Mouse (Mus musculus) testis, postnatal 10 days (tissue): Measurements from ENCODE around the gene Rab11fip3.

Experiments
- DNase-seq: peaks from one replicate; pipeline ENCODE4 v3.0.0; 2021; ENCODE audit warnings: low spot score

Gene Rab11fip3

DNA sequence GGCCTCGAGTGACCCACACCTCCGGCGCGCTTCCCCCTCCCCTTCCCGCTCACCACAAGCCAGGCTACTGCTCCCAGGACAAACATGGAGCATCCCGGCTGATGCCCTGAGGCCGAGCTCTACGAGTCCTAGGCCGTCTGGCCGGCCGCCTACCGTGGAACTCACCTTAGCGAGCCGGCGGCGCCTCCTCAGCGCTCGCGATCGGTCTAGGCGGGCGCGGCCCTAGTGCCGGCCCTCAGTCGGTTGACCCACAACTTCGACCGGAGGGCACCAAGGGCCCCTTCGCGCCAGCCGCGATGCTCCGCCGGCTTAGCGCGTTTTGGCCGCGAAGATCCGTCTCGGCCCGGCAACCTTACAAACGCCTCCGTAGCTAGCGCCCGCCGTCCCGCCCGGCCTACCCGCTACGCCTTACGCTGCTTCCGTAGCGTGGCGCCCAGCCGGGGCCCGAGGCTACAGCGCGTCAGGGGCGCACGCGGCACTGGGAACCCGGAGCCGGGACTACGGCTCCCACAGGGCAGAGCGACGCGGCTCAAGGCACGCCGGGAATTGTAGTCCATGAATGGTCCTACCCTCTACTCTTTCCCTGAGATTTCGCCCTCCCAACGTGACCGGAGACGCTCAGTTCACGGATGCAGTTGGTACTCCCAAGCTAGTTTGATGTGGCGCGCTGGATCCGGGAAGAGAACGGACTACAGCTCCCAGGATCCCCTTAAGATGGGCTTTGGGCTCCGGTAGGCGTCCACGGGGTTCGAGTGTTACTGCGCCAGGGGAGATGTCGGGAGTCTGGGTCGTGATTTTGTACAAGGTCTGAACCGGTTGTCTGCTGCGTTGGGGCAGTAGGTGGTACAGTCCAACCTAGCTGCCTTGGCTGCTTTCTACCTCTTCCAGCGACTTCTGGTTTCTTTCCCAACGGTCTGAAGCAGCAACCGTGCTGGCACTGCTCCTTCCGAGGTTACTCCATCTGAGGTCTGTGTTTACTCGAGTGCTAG, 83.8 kb downstream of the Rab11fip3 start, which contains the start of gene Capn15:
Gene Capn15, minus strand, starts transcription at position 491 of the 989 bp plus-strand sequence.
- DNase-seq: peak; percentile 92

DNA sequence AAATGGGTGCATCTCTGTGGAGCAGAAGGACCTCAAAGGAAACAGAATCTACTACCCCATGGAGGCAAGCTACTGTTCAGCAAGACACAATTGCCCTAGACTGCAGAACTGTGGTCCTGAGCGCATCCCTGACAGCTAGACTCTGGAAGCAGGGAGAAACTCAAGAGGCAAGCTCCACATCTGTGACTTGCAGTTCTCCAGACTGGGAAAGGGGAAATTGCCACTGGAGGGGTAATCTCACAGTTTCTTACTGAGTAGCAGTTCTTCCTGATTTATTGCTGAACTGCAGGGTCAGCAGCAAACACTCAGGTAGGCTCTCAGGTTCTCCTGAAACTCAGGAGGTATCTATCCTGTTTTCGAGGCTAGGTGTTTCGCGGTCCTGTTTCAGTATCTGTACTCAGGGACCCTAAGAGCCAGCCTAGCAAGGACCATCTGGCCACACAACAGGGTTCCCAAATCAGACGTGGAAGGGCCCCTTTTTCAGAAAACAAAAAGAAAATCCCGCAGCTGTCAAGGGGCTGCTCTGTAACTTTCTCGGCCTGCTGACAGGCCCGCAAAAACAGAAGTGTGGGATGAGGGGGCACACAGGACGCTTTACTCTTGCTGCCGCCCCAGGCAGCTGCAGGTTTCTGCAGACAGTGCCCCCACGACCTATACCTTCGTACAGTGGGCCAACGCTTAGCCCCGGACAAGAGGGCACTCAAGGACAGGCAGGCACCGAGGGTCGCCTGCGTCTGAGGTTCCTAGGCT, 84.6 kb downstream of the Rab11fip3 start:
- no peak for DNase-seq

DNA sequence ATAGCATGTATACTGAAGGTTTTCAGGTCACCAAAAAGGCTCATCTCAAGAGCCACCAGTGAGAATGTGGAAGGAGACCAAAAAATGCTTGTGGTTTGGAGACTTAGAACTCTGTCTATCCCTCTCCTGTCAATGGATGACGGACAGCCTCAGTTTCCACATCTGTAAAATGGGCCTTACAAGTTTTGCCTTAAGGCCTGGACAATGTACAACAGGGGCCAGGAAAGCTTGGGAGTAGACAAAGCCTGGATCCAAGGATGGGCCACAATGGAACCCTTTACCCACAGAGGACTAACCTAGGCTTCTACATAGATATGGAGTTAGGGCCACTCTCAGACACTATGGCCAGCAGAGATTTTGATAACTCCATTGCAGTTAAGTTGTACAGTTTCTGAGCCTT, 85.3 kb downstream of the Rab11fip3 start:
- DNase-seq: no peak

DNA sequence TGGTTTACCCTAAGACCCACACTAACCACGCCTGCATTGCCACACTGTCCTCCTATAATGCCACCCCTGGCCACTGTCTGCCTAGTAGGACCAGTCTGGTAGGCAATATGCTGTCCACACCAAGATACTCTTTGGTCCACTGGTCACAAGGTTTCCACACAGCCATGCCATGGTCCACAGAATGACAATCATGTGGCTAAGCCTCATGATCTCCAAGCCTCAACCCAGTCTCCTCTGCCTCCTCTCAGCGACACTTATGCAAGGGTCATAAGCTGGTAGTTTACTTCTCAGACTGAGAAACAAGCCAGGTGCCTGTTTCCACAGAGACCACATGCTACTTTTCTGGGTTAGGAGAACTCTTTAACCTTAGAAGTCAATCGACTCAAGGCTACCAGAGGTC, 86.4 kb downstream of the Rab11fip3 start:
- no peak for DNase-seq

DNA sequence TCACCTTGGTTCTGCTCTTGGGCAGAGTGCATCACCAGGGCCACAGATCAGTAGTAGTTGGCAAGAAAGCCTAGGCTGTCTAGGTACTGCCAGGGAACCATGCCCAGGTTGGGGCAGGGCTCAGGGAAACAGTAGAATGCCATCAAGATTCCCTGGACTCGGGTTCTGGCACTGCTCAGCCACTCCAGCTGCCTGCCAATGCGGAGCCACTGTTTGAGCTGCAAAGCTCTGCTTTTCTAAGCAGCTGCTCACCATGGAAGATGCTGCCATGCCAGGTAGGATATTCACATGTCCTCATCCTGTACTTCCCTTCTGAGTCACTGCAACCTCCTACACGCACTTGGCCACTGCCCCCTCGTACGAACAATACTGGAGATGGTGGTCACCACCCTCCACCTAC, 88.5 kb downstream of the Rab11fip3 start:
- DNase-seq: no peak

DNA sequence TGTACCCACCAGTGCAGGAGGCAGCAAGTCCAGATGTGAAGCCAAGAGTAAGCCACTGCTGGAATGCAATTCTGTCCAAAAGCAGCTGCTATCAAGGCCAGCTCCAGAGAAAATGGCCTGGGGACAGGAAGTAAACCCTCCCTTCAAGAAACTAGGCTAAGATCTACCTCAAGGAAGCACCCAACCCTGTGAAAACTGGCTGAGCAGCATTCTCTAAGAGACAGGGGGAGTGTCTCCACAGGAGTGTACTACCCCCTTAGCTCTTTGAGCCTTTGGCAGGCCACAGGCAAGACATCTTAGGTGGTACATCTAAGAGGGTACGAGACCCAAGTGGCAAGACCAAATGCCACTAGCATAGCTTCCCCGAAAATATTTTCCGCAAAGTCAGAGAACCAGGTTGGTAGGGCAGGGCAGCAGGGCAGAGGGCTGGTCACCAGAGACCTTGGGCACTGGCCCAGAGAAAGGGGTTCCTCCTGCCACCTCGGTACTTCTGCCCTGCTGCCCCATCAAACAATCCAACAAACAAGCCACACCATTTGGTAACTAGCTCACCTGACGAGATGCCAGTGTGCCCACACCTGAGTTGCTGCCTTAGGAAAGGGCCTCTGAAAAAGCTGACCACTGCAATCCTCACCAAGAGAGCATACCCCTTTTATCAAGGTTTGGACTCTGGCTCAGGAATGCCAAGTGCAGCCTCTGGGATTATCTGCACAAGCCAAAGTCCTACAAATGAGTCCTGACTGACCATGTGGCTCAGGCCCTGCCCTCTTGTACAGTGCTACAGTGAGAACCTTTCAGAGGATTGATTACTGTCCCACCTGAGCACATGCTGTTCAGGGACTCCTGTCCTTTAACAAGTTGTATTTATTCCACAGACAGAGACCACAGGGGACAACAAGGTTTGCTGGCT, 89.3 kb downstream of the Rab11fip3 start:
- DNase-seq: no peak

DNA sequence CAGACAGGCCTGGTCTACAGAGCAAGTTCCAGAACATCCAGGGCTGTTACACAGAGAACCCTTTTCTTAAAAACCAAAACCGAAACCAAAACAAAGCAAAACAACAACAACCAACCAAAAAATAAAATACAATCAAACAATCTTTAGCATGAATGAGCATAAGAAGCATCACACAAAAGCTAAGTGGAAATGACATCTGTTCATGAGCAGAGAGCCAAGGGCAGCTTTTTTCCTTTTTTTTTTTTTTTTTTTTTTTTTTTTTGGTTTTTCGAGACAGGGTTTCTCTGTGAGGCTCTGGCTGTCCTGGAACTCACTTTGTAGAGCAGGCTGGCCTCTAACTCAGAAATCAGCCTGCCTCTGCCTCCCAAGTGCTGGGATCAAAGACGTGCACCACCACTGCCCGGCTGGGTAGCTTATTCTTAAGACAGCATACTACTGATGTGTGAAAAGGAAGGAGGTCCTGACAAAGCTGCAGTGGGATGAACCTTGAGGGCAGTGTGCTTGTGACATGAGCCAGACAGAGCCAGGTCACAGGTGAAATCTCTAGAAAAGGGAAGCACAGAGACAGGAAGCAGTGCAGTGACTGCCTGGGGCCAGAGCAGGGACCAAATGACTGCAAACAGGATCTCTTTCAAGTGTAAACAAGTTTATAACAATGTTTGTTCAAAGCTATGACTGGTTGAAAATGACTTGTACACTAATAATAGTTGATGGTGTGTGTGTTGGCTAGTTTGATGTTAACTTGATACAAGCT, 98.2 kb downstream of the Rab11fip3 start:
- DNase-seq: no peak

DNA sequence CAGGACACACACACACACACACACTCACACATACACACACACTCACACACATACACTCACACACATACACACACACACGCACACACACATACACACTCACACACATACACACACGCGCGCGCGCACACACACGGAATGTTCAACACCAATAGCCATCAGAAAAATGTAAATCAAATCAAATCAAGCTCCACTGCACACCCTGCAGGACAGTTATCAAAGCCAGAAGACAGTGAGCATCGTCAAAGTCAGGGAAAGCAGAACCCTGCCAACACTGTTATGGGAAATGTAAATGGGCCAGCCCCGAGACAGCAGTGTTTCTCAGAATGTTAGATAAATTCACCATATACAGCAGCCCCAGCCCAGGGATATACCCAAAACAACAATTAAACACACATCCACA, 98.9 kb downstream of the Rab11fip3 start:
- DNase-seq: no peak

DNA sequence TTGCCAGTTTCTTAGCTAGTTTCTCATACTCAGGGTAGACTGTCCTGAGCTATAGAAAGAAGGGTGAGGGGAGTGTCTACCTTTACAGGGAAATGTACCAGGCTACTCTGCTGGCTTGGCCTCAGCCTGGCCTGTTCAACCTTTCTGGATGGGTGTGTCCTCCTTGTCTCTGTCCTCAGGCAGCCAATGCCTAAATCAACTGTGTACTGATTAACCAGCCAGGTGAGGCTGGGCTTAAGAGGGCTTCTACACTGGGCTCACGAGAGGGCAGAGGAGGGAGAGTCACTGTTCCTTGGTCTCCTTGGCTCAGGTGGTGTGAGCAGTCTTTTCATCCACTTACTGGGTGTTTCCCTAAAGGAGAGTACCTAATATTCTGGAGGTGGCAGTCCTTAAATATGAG, 101.2 kb downstream of the Rab11fip3 start:
- DNase-seq: no peak

DNA sequence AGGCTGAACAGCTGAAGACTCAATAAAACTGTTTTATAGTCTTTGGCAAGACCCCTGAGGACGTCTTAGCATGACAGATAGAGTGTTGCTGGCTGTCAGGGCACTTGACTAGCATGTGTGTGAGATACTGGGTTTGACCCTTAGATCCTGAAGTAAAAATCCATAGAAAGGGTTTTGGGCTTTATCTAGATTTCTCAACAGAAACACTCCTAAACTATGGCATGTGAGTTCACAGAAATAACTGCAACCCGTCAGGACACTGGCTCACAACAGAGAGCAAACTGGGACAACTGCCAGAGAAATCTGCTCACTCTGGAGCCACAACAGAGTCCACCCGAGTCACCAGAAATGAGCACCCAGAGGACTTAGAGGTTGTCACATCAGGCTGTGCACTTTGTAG, 101.7 kb downstream of the Rab11fip3 start:
- no peak for DNase-seq

DNA sequence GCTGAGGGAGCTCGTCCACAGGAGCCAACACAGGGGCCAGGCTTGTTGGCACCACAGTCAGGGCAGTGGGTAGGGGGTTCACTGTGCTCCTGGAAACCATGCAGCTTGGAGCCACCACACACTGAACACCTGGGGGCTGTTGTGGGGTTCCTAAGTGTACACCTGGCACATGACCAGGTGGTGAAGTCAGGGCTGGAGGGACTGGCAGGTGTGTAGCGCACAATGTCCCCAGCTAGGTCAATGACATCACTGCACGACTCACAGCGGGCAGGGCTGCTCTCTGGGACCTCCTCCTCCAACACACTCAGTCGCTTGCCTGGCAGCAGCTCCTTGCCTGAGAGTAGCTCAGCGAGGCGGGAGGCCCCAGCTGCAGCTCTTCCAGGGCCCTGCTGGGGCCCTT, 105.1 kb downstream of the Rab11fip3 start:
- DNase-seq: no peak

DNA sequence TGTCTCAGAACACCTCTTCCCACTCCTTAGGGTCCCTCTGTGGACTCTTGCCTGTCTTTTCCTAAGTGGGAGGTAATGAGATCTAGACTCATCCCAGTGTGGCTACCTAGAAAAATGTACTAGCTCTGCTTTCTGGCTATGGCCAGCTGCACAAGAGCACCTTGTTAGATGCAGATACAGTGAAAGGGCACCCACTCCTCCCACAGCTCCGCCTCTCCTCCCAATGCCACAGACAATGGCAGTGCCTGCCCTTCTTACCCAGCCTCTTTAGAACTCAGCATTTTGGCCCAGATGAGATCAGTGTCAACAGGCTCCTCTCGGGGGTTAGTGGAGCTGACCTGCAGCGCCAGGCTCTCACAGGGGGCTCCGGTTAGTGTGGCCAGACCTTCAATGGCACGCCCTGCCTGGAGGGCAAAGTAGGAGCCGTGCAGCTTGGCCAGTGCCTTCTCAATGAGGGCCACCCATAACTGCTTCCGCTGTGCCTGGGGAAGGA, 106.9 kb downstream of the Rab11fip3 start:
- DNase-seq: no peak

DNA sequence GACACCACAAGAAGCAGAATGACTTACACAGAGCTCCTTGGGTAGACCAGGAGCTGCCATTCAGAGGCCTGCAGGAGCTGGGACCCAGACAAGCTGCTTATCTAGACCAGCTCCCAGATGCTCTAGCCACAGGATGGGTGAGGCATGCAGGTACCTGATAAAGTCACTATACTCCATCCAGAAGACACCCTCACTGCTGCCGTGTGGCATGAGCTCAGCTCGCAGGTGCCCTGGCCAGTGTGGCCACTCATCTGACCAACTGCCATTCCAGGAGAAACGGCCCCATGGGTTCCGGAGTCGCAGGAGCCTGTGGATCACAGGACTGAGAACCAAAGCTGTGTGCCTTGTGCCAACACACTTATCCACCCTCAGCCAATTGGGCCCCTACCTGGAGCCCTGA, 107.8 kb downstream of the Rab11fip3 start:
- no peak for DNase-seq

DNA sequence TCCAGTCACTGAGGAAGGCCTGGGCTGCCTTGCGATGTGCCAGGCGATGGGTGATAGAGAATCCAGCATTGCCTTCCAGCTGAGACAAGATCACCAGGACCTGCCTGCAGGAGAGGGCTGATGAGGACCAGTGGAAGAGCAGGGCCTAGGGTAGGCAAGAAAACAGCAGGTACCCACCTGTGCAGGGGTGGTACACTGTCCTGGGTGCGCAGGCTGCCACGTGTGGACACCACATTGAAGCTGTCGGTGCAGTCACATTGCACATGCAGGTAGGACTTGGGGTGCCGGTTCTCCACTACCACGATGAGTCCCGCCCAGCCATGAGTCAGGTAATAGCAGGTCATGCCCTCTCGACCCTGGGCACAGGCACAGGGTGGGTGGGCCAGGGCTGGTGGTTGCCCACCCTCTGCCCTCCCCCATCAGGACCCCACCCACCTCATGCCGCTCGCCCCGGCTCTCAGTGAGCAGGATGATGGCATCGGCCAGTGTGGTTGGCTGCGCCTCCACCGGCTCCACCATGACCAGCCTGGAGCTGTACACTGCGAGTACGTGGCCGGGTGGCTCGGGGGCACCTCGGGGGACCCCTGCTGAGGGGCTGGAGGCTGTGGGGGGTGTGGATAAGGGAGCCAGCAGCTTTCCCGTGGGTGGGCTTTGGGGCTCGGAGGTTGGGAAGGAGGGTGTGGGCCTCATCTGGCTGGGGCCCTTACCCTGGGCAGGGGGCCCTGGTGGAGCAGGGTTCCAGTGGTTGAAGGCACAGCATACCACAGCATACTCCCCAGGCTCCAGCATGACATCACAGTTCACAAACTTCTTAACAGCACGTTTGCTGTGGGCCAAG, 109.5 kb downstream of the Rab11fip3 start:
- peak; percentile 45 for DNase-seq

DNA sequence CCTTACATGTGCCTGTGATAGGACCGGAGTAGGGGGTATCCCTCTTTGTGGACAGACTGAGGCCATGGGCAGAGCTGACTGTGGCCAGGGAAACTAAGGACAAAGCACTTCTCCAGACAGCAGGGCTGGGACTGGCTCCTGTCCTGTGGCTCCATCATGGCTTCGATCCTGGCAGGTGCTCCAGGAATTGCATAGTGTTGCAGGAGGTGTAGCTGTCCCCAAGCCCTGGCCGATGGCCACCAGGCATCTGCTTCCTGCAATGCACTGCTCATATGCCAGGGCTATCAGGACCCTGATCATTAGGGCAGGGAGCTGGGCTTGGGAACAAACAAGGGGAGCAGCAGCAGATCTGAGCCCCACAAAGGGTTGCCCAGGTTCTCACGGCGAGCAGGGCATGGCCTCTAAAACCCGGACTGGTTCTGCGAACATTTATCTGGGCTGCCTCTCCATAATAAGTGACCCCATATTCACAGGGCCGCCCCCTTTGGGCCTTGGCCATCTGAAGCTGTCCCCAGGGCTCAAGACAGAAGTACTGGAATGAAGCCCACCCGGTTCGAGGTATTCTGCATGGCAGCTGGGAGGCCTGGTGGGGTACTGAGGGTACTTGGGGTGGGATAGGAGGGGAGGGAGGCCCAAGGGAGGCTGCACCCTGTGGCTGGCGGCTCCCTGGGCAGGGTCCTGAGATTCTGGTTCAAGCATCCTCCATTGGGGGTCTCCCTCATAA, 110.4 kb downstream of the Rab11fip3 start:
- DNase-seq: no peak

DNA sequence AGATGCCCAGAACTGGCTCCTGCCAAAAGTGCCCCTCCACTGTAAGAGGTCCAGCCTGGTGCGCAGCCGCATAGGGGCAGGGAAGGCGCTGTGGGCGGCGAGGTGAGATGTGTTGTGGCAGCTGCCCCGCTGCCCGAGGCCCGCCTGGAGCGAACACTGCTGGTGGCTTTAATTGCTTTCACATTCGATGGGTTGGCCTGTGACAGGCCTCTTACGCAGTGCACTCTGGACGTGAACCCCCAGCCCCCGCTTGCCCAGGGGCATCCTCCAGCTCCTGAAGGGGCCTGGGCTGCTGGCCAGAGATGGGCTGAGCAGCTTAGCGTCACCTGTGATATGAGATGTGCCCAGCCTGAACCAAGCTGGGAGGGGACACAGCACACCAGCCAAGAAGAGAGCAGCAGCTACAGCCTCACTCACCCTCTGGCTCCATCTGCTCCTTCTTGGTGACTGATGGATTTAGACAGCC, 111.7 kb downstream of the Rab11fip3 start:
- no peak for DNase-seq

DNA sequence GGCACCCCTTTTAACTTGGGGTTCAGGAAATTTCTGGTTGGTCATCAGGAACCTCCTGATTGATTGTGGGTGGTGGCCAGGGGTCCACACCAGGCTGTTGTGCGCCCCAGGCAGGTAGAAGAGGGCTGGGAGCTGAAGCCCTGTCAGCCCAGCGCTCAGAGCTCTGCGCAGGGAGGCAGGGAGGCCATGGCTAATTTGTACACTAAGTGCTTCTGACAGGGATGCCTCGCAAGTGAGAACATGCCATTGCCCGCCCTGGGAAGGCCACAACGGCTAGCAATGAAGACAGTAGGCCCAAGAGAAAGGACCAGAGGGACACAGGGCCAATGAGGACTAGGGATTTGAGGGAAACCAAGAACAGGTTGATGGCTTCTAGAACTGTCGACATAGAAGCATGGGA, 112.7 kb downstream of the Rab11fip3 start:
- DNase-seq: no peak

DNA sequence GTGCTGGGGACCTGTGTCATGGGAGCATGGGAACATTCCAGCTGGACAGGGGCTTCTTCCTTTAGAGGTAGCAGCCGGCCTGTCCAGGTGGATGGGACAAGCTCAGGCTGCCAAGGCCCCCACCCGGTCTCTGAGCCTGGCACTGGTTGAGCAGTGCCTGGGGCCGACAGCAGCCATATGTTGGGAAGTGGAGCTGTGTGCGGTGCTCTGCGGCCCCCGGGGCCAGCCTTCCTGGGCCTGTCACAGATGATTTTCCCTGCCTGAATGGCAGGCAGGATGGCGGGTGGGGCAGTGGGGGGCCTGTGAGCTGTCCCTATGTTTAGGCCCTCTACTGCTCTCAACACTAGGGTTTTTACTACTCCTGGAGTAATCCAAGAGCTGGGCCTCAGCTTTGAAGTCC, 113.2 kb downstream of the Rab11fip3 start:
- DNase-seq: no peak

DNA sequence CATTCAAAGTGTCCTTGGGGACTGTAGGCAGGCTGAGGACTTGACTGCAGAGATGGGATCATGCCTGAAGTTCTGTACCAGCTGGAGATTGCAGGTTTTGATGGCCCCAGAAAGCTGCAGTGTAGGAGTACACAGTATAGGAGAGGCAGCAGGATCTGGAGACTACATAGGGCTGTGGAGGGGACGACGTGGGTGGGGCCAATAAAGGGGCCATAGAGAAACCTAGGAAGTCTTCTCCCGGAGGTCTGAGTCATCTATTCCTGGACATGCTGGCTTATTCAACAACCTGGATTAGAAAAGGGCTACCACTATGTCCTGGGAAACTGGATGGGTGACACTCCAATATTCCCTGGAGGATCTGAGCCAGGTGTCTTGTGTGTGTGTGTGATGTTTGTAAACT, 113.6 kb downstream of the Rab11fip3 start:
- DNase-seq: no peak
